In genomic region chr12:3296056-3296455, GRCm38 (mm10) we compare ENCODE assay signal across 22 mouse cellular contexts. TPM values are rescaled to one million over a fixed set of nuclear protein-coding genes. Genes with fewer than 3 reads are reported as not detected.
DNase-seq lines count a peak whose midpoint lies in the region; ATAC-seq and TF ChIP-seq lines count a peak whose summit lies in the region.
"Had no signal": no experiment of that assay in that cellular context is flagged by ENCODE, and none has a peak within 500 bp of the region (broad histone marks: within the 10 kb centered on the region; RNA-seq: fewer than 3 reads in every experiment).

No protein-coding gene starts in this region.

- H3K27me3 ChIP-seq in stomach, embryonic 15.5 days (replicated peaks) = no peaks in the 10 kb centered on the region
- H3K27me3 ChIP-seq in stomach, postnatal 0 days (ENCODE audit: control insufficient read depth, insufficient read depth, low read length) = no peaks in the 10 kb centered on the region
- H3K27me3 ChIP-seq in liver, embryonic 14.5 days (ENCODE audit: control insufficient read depth, insufficient read depth, low read length) = no peaks in the 10 kb centered on the region
- H3K27me3 ChIP-seq in midbrain, embryonic 10.5 days (ENCODE audit: low read depth, poor library complexity, severe bottlenecking) = no peaks in the 10 kb centered on the region
- H3K27me3 ChIP-seq: kidney, embryonic 15.5 days; midbrain, embryonic 15.5 days had no signal

- WGBS in stomach, embryonic 15.5 days = 86% methylated on average over 2 of the region's 2 CpGs
- WGBS in stomach, postnatal 0 days = 82% methylated on average over 2 of the region's 2 CpGs
- WGBS in liver, embryonic 14.5 days (ENCODE audit: insufficient replicate concordance) = 17% methylated on average over 2 of the region's 2 CpGs
- WGBS in midbrain, embryonic 10.5 days = 90% methylated on average over 2 of the region's 2 CpGs

- no peak for TF ChIP-seq EP300 in stomach, postnatal 0 days (optimal IDR thresholded peaks at IDR 0.05)
- peak; percentile 83 for TF ChIP-seq EP300 in liver, embryonic 14.5 days (IDR thresholded peaks at IDR 0.05; ENCODE audit: low read depth)

- no peak for DNase-seq in stomach, postnatal 0 days (ENCODE audit: low spot score)
- peak; percentile 54 to 71 (median 71) for DNase-seq in liver, embryonic 14.5 days (ENCODE audit: low read depth in 3 of 3, low spot score in 3 of 3)
- DNase-seq in right cerebral cortex, postnatal 36 days (ENCODE audit: low spot score in 2 of 2) = no peak
- no peak for DNase-seq in midbrain, embryonic 10.5 days (ENCODE audit: low spot score)
- no peak for DNase-seq in cerebellum, adult 11-12 months
- DNase-seq: adrenal gland, postnatal 10 days; cerebellum, adult 2 months; cerebellum, postnatal 14 days; forebrain, postnatal 0 days; kidney, adult 18-20 months; kidney, postnatal 25 days; lung, postnatal 36 days; right cerebral cortex, adult 18-20 months; right cerebral cortex, postnatal 4 days; thymus, postnatal 4 days had no signal

- H3K4me3 ChIP-seq in stomach, embryonic 15.5 days (replicated peaks) = no peak overlapping the region
- no peak overlapping the region for H3K4me3 ChIP-seq in stomach, postnatal 0 days (ENCODE audit: low read depth, low read length)
- no peak overlapping the region; a peak in 1 of 4 replicates for H3K4me3 ChIP-seq in liver, embryonic 14.5 days (ENCODE audit: insufficient read depth in 1 of 2, low read depth in 2 of 2, low read length in 2 of 2)
- no peak overlapping the region for H3K4me3 ChIP-seq in midbrain, embryonic 10.5 days
- H3K4me3 ChIP-seq: kidney, embryonic 15.5 days; midbrain, embryonic 15.5 days had no signal

- H3K9me3 ChIP-seq in stomach, embryonic 15.5 days = no peaks in the 10 kb centered on the region
- H3K9me3 ChIP-seq in stomach, postnatal 0 days (ENCODE audit: control insufficient read depth, low read length) = no peaks in the 10 kb centered on the region
- H3K9me3 ChIP-seq in liver, embryonic 14.5 days (ENCODE audit: control insufficient read depth, low read length) = no peaks in the 10 kb centered on the region
- H3K9me3 ChIP-seq in midbrain, embryonic 10.5 days (replicated peaks) = peaks cover 55% of the 10 kb centered on the region
- H3K9me3 ChIP-seq: kidney, embryonic 15.5 days; midbrain, embryonic 15.5 days had no signal

- peaks cover 3% of the 10 kb centered on the region; the same call in 1 of the 2 replicates for H3K36me3 ChIP-seq in stomach, embryonic 15.5 days
- 0 out of 2 replicates have a peak, but pooled peaks cover 2% of the 10 kb centered on the region for H3K36me3 ChIP-seq in stomach, postnatal 0 days (ENCODE audit: control insufficient read depth, insufficient read depth, low read length)
- H3K36me3 ChIP-seq in liver, embryonic 14.5 days (replicated peaks; ENCODE audit: control insufficient read depth, insufficient read depth, low read depth) = no peaks in the 10 kb centered on the region; the same call in 1 of the 2 replicates
- H3K36me3 ChIP-seq in midbrain, embryonic 10.5 days = peaks cover 80% of the 10 kb centered on the region
- H3K36me3 ChIP-seq: midbrain, embryonic 15.5 days had no signal

- no peaks in the 10 kb centered on the region; the same call in 1 of the 2 replicates for H3K4me1 ChIP-seq in stomach, embryonic 15.5 days
- H3K4me1 ChIP-seq in stomach, postnatal 0 days (replicated peaks; ENCODE audit: control insufficient read depth, insufficient read depth) = no peaks in the 10 kb centered on the region
- H3K4me1 ChIP-seq in liver, embryonic 14.5 days (replicated peaks; ENCODE audit: control insufficient read depth in 2 of 2, insufficient read depth in 2 of 2, low read length in 1 of 2) = peaks cover 55 to 56% of the 10 kb centered on the region in 2 experiments
- H3K4me1 ChIP-seq in midbrain, embryonic 10.5 days = no peaks in the 10 kb centered on the region
- H3K4me1 ChIP-seq: kidney, embryonic 15.5 days; midbrain, embryonic 15.5 days had no signal

- TF ChIP-seq CTCF in stomach, postnatal 0 days (IDR thresholded peaks at IDR 0.05; ENCODE audit: low read depth) = no peak
- no peak for TF ChIP-seq CTCF in liver, embryonic 14.5 days (IDR thresholded peaks at IDR 0.05; ENCODE audit: low read depth)

- no peak overlapping the region for H3K9ac ChIP-seq in stomach, embryonic 15.5 days
- no peak overlapping the region for H3K9ac ChIP-seq in stomach, postnatal 0 days (ENCODE audit: low read length)
- H3K9ac ChIP-seq in liver, embryonic 14.5 days (replicated peaks) = peak overlapping the region; percentile 53
- H3K9ac ChIP-seq: forebrain, postnatal 0 days; hindbrain, embryonic 14.5 days; kidney, embryonic 15.5 days; midbrain, embryonic 15.5 days had no signal

- ATAC-seq in stomach, embryonic 15.5 days (ENCODE audit: insufficient read depth, low FRiP score, low read depth) = peak; percentile 50; the same call in 1 of the 2 replicates
- ATAC-seq in stomach, postnatal 0 days (ENCODE audit: low FRiP score, low TSS enrichment) = no peak
- peak; percentile 83 for ATAC-seq in erythroid progenitor cell, adult 5-6 weeks (replicated peaks; ENCODE audit: low FRiP score, poor library complexity, severe bottlenecking)
- ATAC-seq in liver, embryonic 14.5 days (ENCODE audit: insufficient read depth) = peak; percentile 83
- ATAC-seq in megakaryocyte-erythroid progenitor cell, adult 5-6 weeks (replicated peaks; ENCODE audit: low FRiP score, low TSS enrichment, poor library complexity, severe bottlenecking) = peak; percentile 84
- ATAC-seq: activated CD4-positive, CD25-positive, alpha-beta regulatory T cell, adult 4 months; forebrain, postnatal 0 days; midbrain, embryonic 15.5 days had no signal

- H3K27ac ChIP-seq in stomach, embryonic 15.5 days = no peak overlapping the region
- H3K27ac ChIP-seq in stomach, postnatal 0 days (replicated peaks) = no peak overlapping the region
- peak overlapping the region; percentile 83 for H3K27ac ChIP-seq in liver, embryonic 14.5 days
- no peak overlapping the region for H3K27ac ChIP-seq in midbrain, embryonic 10.5 days (replicated peaks)
- H3K27ac ChIP-seq: hindbrain, embryonic 14.5 days; kidney, embryonic 15.5 days; midbrain, embryonic 15.5 days had no signal

- no peak overlapping the region for H3K4me2 ChIP-seq in stomach, embryonic 15.5 days
- no peak overlapping the region for H3K4me2 ChIP-seq in stomach, postnatal 0 days (replicated peaks; ENCODE audit: low read depth)
- H3K4me2 ChIP-seq in liver, embryonic 14.5 days (ENCODE audit: low read depth) = peak overlapping the region; percentile 41
- H3K4me2 ChIP-seq: hindbrain, embryonic 14.5 days; kidney, embryonic 15.5 days; midbrain, embryonic 15.5 days had no signal

RNA-seq across cellular contexts. Expression of gene Rab10, which starts 13.7 kb away (rescaled TPM):
- polyA plus RNA-seq in stomach, embryonic 15.5 days (2015; fragmentation: Nextera tagmentation; extraction: Ambion mirVana) = 86.4 and 91.2 TPM in 2 replicates
- polyA plus RNA-seq in stomach, postnatal 0 days (2015; fragmentation: Nextera tagmentation; extraction: Ambion mirVana) = 83.9 and 91.2 TPM in 2 replicates
- 110 and 132 TPM in 2 replicates for total RNA-seq in erythroid progenitor cell, adult 5-6 weeks (2015; ENCODE audit: low replicate concordance)
- total RNA-seq in erythroid progenitor cell, adult 5-6 weeks (2017; ENCODE audit: low replicate concordance) = 101 and 116 TPM in 2 replicates
- 19.9 and 28.7 TPM in 2 replicates for polyA plus RNA-seq in liver, embryonic 14.5 days (2012; rRNA removed)
- 42.1 and 47.1 TPM in 2 replicates for polyA plus RNA-seq in liver, embryonic 14.5 days (2014; fragmentation: Nextera tagmentation; extraction: Ambion mirVana)
- total RNA-seq in megakaryocyte-erythroid progenitor cell, adult 5-6 weeks (2014; fragmentation: Nextera tagmentation) = 71.0 and 79.4 TPM in 2 replicates
- total RNA-seq in megakaryocyte-erythroid progenitor cell, adult 5-6 weeks (2017) = 114 and 151 TPM in 2 replicates
- polyA plus RNA-seq in midbrain, embryonic 10.5 days (2016; fragmentation: Nextera tagmentation; extraction: Ambion mirVana) = 83.2 and 86.2 TPM in 2 replicates

Comparison
In these comparisons a context has a peak if more than half of its experiments do, and no peak if none do; other contexts are left out.
1. DNase-seq: peak in liver, embryonic 14.5 days (3 of 3); none in stomach, postnatal 0 days (single experiment), right cerebral cortex, postnatal 36 days (0 of 2), midbrain, embryonic 10.5 days (single experiment) and cerebellum, adult 11-12 months (single experiment).